Mouse (Mus musculus) small intestine, adult 2 months (tissue): ENCODE measurements around the gene Eef1akmt3.

Source experiments
- CTCF ChIP-seq: fragments of 200-500 bp; IDR thresholded peaks from 2 replicates; pipeline ENCODE4 v1.5.1; 2012; ENCODE audit warnings: low read depth, mild to moderate bottlenecking, control low read depth, inconsistent platforms, low read length, moderate library complexity, mixed read lengths; ENCODE audit not compliant: insufficient replicate concordance, insufficient read length; ENCODE audit errors: extremely low read depth
- POLR2A ChIP-seq: fragments of 200-500 bp; IDR thresholded peaks from 2 replicates; pipeline ENCODE4 v1.6.1; 2012; ENCODE audit warnings: low read depth, mild to moderate bottlenecking, control low read depth, inconsistent platforms, low read length, moderate library complexity

DNA sequence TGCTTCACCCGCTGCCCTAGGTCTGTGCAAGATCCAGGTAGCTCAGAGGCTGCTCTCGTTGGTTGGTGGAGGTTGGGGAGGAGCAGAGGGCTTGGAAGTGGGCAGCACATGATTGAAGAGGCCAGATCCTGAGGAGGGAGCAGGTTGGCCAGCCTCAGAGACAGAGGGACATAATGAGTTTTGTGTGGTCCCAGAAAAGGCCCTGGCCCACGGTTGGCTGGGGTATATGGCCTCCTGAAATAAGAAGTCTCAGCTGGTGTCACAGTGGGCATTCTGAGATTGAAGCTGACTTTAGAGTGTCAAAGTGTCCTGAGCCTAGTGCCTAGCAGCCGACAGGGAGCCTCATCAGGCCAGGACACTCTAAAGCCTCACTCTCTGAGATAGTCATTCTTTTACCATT lies 56.2 kb downstream of the Eef1akmt3 start:
- TF ChIP-seq CTCF (no peak), POLR2A (no peak; the same call in 1 of the 2 replicates)
